8 mouse cellular contexts compared by ENCODE assay signal in the genomic region with DNA sequence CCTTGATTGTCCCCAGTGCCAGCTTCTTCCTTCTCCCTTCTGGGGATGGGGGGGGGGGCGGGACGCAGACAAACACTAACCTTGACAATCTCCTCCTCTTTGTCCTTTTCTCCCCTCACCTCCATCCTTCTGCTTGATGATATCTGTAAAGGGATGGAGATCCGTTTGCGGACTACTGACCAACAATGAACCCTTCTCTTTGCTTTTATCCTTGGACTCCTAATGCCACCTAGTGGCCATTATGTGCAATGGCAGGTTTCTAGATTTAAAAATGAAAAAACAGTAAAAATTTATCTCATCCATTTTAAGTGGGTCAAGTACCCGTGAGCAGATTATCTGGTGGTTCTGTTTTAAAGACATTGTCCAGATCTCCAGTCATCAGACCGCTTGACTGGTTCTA. TPM values are rescaled to one million over a fixed set of nuclear protein-coding genes. Genes with fewer than 3 reads are reported as not detected.
A peak's percentile ranks its signal among the peaks of the same experiment; 100 is the strongest.
DNase-seq lines count a peak whose midpoint lies in the region; ATAC-seq and TF ChIP-seq lines count a peak whose summit lies in the region.

No protein-coding gene starts in this region.

- under 1% methylated on average over 6 of the region's 6 CpGs for WGBS in forebrain, embryonic 12.5 days

- peaks cover 8 to 21% of the 10 kb centered on the region in 2 experiments; a peak in 3 of 4 replicates for H3K4me1 ChIP-seq in CH12.LX (ENCODE audit: control insufficient read depth in 1 of 2, insufficient read depth in 2 of 2)
- H3K4me1 ChIP-seq in forebrain, embryonic 12.5 days = peaks cover 24% of the 10 kb centered on the region

- no peaks in the 10 kb centered on the region for H3K79me2 ChIP-seq in CH12.LX (replicated peaks; ENCODE audit: control insufficient read depth, extremely low read depth, insufficient read depth, poor library complexity, severe bottlenecking)

- DNase-seq in cerebellum, adult 9-11 months = peak; percentile 42
- no peak for DNase-seq in cerebellum, adult 11 months
- DNase-seq in CH12.LX (ENCODE audit: extremely low read depth) = peak; percentile 52
- no peak for DNase-seq in right cerebral cortex, adult 18-20 months
- DNase-seq in thymus, postnatal 25 days = no peak
- no peak for DNase-seq in layer of hippocampus, postnatal 10 days (ENCODE audit: low spot score in 2 of 2)

- no peak for TF ChIP-seq POLR2A in CH12.LX (IDR thresholded peaks at IDR 0.05; ENCODE audit: low read depth, low read length)

- TF ChIP-seq RAD21 in CH12.LX (IDR thresholded peaks at IDR 0.05; ENCODE audit: low read depth, low read length) = peak; percentile 85

- no peaks in the 10 kb centered on the region for H3K9me3 ChIP-seq in CH12.LX (replicated peaks; ENCODE audit: low read length)
- no peaks in the 10 kb centered on the region for H3K9me3 ChIP-seq in forebrain, embryonic 12.5 days

- no peak overlapping the region for H3K27ac ChIP-seq in CH12.LX (ENCODE audit: insufficient read depth, low read depth)
- no peak overlapping the region for H3K27ac ChIP-seq in forebrain, embryonic 12.5 days

- in situ Hi-C loops in CH12.LX (cut with MboI; ENCODE audit: low pct_ligation_motif_present, low pct_unique_long_range_greater_than_20kb, low sequenced_read_pairs) = no loop called here

- TF ChIP-seq EP300 in CH12.LX (IDR thresholded peaks at IDR 0.05; ENCODE audit: low read length) = no peak

- peak overlapping the region; percentile 51; the same call in 1 of the 2 replicates for H3K9ac ChIP-seq in CH12.LX (ENCODE audit: insufficient read depth, low read depth)
- peak overlapping the region; percentile 42 for H3K9ac ChIP-seq in forebrain, embryonic 12.5 days

- dilution Hi-C loops in CH12.LX (cut with MboI; ENCODE audit: extremely low pct_ligation_motif_present, extremely low pct_unique_long_range_greater_than_20kb, low sequenced_read_pairs) = no loop called here

- H3K36me3 ChIP-seq in CH12.LX (replicated peaks in 1 of 2; ENCODE audit: control insufficient read depth in 1 of 2, insufficient read depth in 1 of 2, low read length in 1 of 2) = peaks cover 0 to 7% of the 10 kb centered on the region in 2 experiments
- no peaks in the 10 kb centered on the region for H3K36me3 ChIP-seq in forebrain, embryonic 12.5 days (replicated peaks)

- peak overlapping the region; percentile 95 for H3K4me2 ChIP-seq in CH12.LX (ENCODE audit: insufficient read depth, low read depth, poor library complexity, severe bottlenecking)
- H3K4me2 ChIP-seq in forebrain, embryonic 12.5 days = peak overlapping the region; percentile 50

- peak overlapping the region in 1 of 3 experiments; percentile 35 for H3K4me3 ChIP-seq in CH12.LX (replicated peaks in 1 of 3; ENCODE audit: low read depth in 2 of 3, low read length in 2 of 3, poor library complexity in 1 of 3)
- H3K4me3 ChIP-seq in forebrain, embryonic 12.5 days (replicated peaks) = peak overlapping the region; percentile 27

- TF ChIP-seq CTCF in CH12.LX (conservative IDR thresholded peaks at IDR 0.05 in 1 of 2, IDR thresholded peaks at IDR 0.05 in 1 of 2; ENCODE audit: low read depth in 2 of 2, low read length in 2 of 2) = peak; percentile 70 to 87

- H3K27me3 ChIP-seq in CH12.LX (replicated peaks) = no peaks in the 10 kb centered on the region
- H3K27me3 ChIP-seq in forebrain, embryonic 12.5 days = no peaks in the 10 kb centered on the region

- ATAC-seq in forebrain, embryonic 12.5 days (ENCODE audit: low FRiP score) = no peak
- ATAC-seq in megakaryocyte, adult 5-6 weeks (ENCODE audit: poor library complexity, severe bottlenecking) = 0 out of 2 replicates have a peak, but pooled peaks have one; percentile 23

TF ChIP-seq in CH12.LX, 34 proteins besides CTCF, POLR2A, EP300 and RAD21:
- TF ChIP-seq SIN3A (IDR thresholded peaks at IDR 0.05; ENCODE audit: low read length) (no peak), MEF2A (IDR thresholded peaks at IDR 0.05; ENCODE audit: borderline replicate concordance, low read depth, low read length) (no peak), ZMIZ1 (IDR thresholded peaks at IDR 0.05; ENCODE audit: low read depth, low read length) (no peak), UBTF (IDR thresholded peaks at IDR 0.05; ENCODE audit: low read depth, low read length) (no peak), SMC3 (IDR thresholded peaks at IDR 0.05; ENCODE audit: low read depth, low read length) (peak; percentile 64), TBP (conservative IDR thresholded peaks at IDR 0.05; ENCODE audit: low read depth, low read length) (0 out of 2 replicates have a peak, but pooled peaks have one; percentile 69), HCFC1 (IDR thresholded peaks at IDR 0.05; ENCODE audit: low read depth, low read length) (no peak), ELF1 (IDR thresholded peaks at IDR 0.05; ENCODE audit: low read depth, low read length) (no peak)

RNA-seq across cellular contexts. Expression of gene Zfp607b, which starts 3.5 kb away (rescaled TPM):
- total RNA-seq in CH12.LX (2012; rRNA removed) (0.76 and 1.2 TPM in 2 replicates), CH12.LX (2014; rRNA removed) (0.93 and 0.97 TPM in 2 replicates)
- polyA plus RNA-seq in CH12.LX (2012; ENCODE audit: insufficient read length, low read depth) = 0.90 and 1.0 TPM in 2 replicates
- polyA plus RNA-seq in forebrain, embryonic 12.5 days (2016; fragmentation: Nextera tagmentation; extraction: Ambion mirVana) = 9.6 and 10.1 TPM in 2 replicates
- 0.46 and 1.4 TPM in 2 replicates for total RNA-seq in megakaryocyte, adult 5-6 weeks (2015)
- total RNA-seq in megakaryocyte, adult 5-6 weeks (2017) = 0.41 and 1.6 TPM in 2 replicates
- 1 to 10 TPM; 9.2 to 9.7 TPM for total RNA-seq in layer of hippocampus, postnatal 10 days (2021)

RNA-seq across cellular contexts. Expression of gene Map3k10, which starts 11.3 kb away (rescaled TPM):
- total RNA-seq in CH12.LX (2012; rRNA removed) = 15.0 and 16.7 TPM in 2 replicates
- 7.2 and 7.8 TPM in 2 replicates for total RNA-seq in CH12.LX (2014; rRNA removed)
- 7.6 and 8.2 TPM in 2 replicates for polyA plus RNA-seq in CH12.LX (2012; ENCODE audit: insufficient read length, low read depth)
- polyA plus RNA-seq in forebrain, embryonic 12.5 days (2016; fragmentation: Nextera tagmentation; extraction: Ambion mirVana) = 15.4 and 16.2 TPM in 2 replicates
- 1.7 and 2.4 TPM in 2 replicates for total RNA-seq in megakaryocyte, adult 5-6 weeks (2015)
- 2.3 and 4.3 TPM in 2 replicates for total RNA-seq in megakaryocyte, adult 5-6 weeks (2017)
- 100 to 1,000 TPM; 186 to 195 TPM for total RNA-seq in layer of hippocampus, postnatal 10 days (2021)

RNA-seq across cellular contexts. Expression of gene Ttc9b, which starts 32.0 kb away (rescaled TPM):
- total RNA-seq in CH12.LX (2012; rRNA removed) = 0.08 TPM in 1 of 2 replicates, not detected in the other
- not detected in 2 replicates for total RNA-seq in CH12.LX (2014; rRNA removed)
- not detected in 2 replicates for polyA plus RNA-seq in CH12.LX (2012; ENCODE audit: insufficient read length, low read depth)
- polyA plus RNA-seq in forebrain, embryonic 12.5 days (2016; fragmentation: Nextera tagmentation; extraction: Ambion mirVana) = 21.4 and 24.8 TPM in 2 replicates
- not detected in 2 replicates for total RNA-seq in megakaryocyte, adult 5-6 weeks (2015)
- total RNA-seq in megakaryocyte, adult 5-6 weeks (2017) = not detected in 2 replicates
- total RNA-seq in layer of hippocampus, postnatal 10 days (2021) = 100 to 1,000 TPM; 106 to 114 TPM

RNA-seq across cellular contexts. Expression of gene Zfp60, which starts 45.5 kb away (rescaled TPM):
- total RNA-seq in CH12.LX (2012; rRNA removed) = 7.8 and 8.2 TPM in 2 replicates
- total RNA-seq in CH12.LX (2014; rRNA removed) = 7.2 and 8.1 TPM in 2 replicates
- polyA plus RNA-seq in CH12.LX (2012; ENCODE audit: insufficient read length, low read depth) = 6.9 and 7.2 TPM in 2 replicates
- 108 and 118 TPM in 2 replicates for polyA plus RNA-seq in forebrain, embryonic 12.5 days (2016; fragmentation: Nextera tagmentation; extraction: Ambion mirVana)
- total RNA-seq in megakaryocyte, adult 5-6 weeks (2015) = 4.6 and 5.1 TPM in 2 replicates
- 3.3 and 4.3 TPM in 2 replicates for total RNA-seq in megakaryocyte, adult 5-6 weeks (2017)
- total RNA-seq in layer of hippocampus, postnatal 10 days (2021) = 10 to 100 TPM; 36.6 to 37.3 TPM

Comparison
In these comparisons a context has a peak if more than half of its experiments do, and no peak if none do; other contexts are left out.
1. DNase-seq: peak in cerebellum, adult 9-11 months (single experiment) and CH12.LX (single experiment); none in cerebellum, adult 11 months (single experiment), right cerebral cortex, adult 18-20 months (single experiment), thymus, postnatal 25 days (single experiment) and layer of hippocampus, postnatal 10 days (0 of 2).
2. RNA of gene Map3k10, which starts 11.3 kb away (total RNA-seq): 186 to 195 TPM in layer of hippocampus, postnatal 10 days; 7.2 to 16.7 TPM in CH12.LX and 1.7 to 4.3 TPM in megakaryocyte, adult 5-6 weeks; every median in the first group is over 10 times any median in the second.
3. RNA of gene Ttc9b, which starts 32.0 kb away (total RNA-seq): 106 to 114 TPM in layer of hippocampus, postnatal 10 days; 0.08 TPM in CH12.LX and not detected in megakaryocyte, adult 5-6 weeks; every median in the first group is over 10 times any median in the second.